Mouse (Mus musculus) thymus, adult 2 months (tissue): ENCODE results near the gene Pla2g7. TPM values are rescaled to one million over a fixed set of nuclear protein-coding genes. Genes with fewer than 3 reads are reported as not detected.
"Not testable (repeated sequence)": the region's sequence is repeated elsewhere in the genome, so short reads cannot be mapped to it uniquely, and the experiment has no call there.

Experiments
- DNase-seq: peaks from one replicate; pipeline ENCODE4 v3.0.0; 2021
- H3K27ac ChIP-seq: fragments of 200-500 bp; 2 replicates; pipeline ENCODE4 v1.5.1; 2012; ENCODE audit warnings: low read length, control low read depth; ENCODE audit not compliant: control insufficient read depth, insufficient read depth
- H3K27me3 ChIP-seq: fragments of 200-500 bp; 2 replicates; pipeline ENCODE4 v1.6.1; 2012; ENCODE audit warnings: mild to moderate bottlenecking, low read length, moderate library complexity, mixed read lengths; ENCODE audit not compliant: control insufficient read depth, insufficient read depth
- H3K36me3 ChIP-seq: fragments of 200-500 bp; 2 replicates; pipeline ENCODE4 v1.6.1; 2012; ENCODE audit warnings: mild to moderate bottlenecking, low read length, moderate library complexity; ENCODE audit not compliant: control insufficient read depth, insufficient read depth
- H3K4me1 ChIP-seq: fragments of 200-500 bp; replicated peaks from 2 replicates; pipeline ENCODE4 v1.6.1; 2012; ENCODE audit warnings: low read length; ENCODE audit not compliant: control insufficient read depth, insufficient read depth
- H3K4me3 ChIP-seq: fragments of 200-500 bp; 2 replicates; pipeline ENCODE4 v1.5.1; 2012; ENCODE audit warnings: mild to moderate bottlenecking, low read length, control low read depth, moderate library complexity; ENCODE audit not compliant: control insufficient read depth, insufficient read depth
- CTCF ChIP-seq: fragments of 200-500 bp; IDR thresholded peaks from 2 replicates; pipeline ENCODE4 v1.5.1; 2012; ENCODE audit warnings: mild to moderate bottlenecking, control low read depth, low read length, moderate library complexity, borderline replicate concordance; ENCODE audit not compliant: control insufficient read depth, poor library complexity, insufficient read depth; ENCODE audit errors: extremely low read depth
- POLR2A ChIP-seq: fragments of 200-500 bp; IDR thresholded peaks from 2 replicates; pipeline ENCODE4 v1.6.1; 2012; ENCODE audit warnings: mild to moderate bottlenecking, low read length, control low read depth, moderate library complexity; ENCODE audit not compliant: control insufficient read depth, poor library complexity, insufficient read depth; ENCODE audit errors: extremely low read depth
- WGBS: fragments of 180-500 bp; shearing (Covaris S2); methylation state at CpG from one replicate; pipeline ENCODE4 v1.1.7; 2018; 5-methylcytosine and 5-hydroxymethylcytosine counted together
- polyA plus RNA-seq: library from polyadenylated mRNA; depleted of rRNA; stranded (reverse); fragments of >200 nt; gene quantifications from 2 replicates; pipeline ENCODE4 v1.2.3, GENCODE M21; 2012; rRNA removed

The Pla2g7 gene
- polyA plus RNA-seq: 6.7 and 9.0 TPM in 2 replicates

DNA sequence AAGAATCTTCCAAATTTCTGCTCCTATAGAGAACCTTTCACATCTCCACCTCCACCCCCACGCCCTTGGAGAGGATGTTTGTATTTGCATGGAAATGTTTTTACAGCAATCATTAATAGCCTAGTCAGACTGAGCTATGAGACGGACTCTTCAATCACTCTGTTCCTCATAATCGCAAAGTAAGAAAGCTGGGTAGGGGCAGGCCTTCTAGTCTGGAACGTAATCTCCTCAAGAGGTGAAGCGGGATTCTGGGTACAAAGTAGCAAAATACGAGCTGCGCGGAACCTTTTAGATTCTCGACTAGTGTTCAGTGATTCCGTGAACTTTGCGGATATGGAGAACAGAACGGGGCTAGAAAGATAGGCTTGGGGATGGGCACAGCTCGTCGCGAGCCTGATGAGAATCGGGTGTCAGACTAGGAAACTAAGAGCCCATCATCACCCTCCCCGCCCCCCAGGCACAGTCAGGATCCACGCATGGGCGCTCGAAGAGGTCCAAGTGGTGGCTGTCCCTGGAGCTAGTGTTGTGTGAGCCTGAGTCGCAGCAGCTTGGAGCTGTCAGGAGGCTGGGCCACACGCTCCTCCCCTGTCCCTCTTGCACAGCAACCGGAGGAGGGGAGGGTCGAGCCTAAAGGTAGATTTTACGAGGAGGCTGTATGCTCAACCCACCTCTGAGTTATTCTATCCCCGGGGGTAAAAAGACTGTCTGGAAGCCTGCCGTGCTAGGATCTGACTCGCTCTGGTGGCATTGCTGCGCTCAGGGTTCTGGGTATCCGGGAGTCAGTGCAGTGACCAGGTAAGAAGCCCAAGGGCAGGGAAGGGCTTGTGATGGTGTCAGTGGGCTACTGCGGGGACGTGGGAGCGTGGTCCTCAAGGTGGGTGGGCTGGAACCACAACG is at the start of gene Pla2g7:
Pla2g7 (plus strand) TSS at position 107 of the 897 bp plus-strand sequence.
- H3K27me3 ChIP-seq: no peaks in the 10 kb centered on the region; the same call in 1 of the 2 replicates

DNA sequence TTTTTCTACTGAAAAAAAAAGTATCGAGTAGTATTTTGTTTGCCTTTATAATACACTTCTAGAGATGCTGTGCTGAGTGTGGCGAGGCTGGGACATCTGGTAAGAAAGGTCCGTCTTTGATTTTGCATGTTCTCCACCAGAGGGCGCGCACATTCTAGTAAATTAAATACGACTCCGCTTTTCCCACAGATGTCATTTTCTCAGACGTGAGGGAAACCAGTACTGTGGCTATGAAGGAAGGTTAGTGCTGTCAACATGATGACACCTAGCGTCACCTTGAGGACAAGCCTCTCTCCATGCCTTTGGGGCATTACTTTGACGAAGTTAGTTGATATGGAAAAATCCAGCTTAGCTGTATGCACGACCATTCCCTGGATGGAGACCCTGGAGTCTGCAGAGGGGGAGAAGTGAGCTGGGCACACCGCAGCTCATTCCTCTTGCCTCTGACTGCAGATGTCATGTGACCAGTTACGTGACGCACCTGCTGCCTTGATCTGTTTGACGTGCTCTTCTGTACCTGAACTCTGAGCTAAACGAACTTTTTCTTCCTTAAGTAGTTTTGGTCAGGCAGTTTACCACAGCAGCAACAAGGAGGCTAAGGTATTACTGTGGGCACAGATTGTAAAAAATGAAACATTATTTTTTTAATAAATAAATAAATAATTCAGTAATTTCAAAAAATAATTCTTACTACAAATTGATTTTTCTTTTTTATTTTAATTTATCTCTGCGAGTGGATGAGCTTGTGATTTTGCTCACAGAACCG is 49.1 kb upstream of the Pla2g7 start:
- Histone ChIP-seq H3K4me3 (no peak overlapping the region), H3K36me3 (no peaks in the 10 kb centered on the region), H3K4me1 (no peaks in the 10 kb centered on the region), H3K27me3 (no peaks in the 10 kb centered on the region), H3K27ac (no peak overlapping the region)
- TF ChIP-seq CTCF: no peak
- no peak for TF ChIP-seq POLR2A
- 30% methylated on average over 18 of the region's 18 CpGs for WGBS
- DNase-seq: peak; percentile 38

More for the DNA sequence above, at the start of gene Pla2g7:
- 6% methylated on average over 34 of the region's 34 CpGs for WGBS
- Histone ChIP-seq H3K27ac (no peak within 1 kb of the TSS), H3K4me3 (no peak within 1 kb of the TSS), H3K36me3 (no peaks in the 10 kb centered on the region), H3K4me1 (no peaks in the 10 kb centered on the region)
- DNase-seq: no peak
- no peak for TF ChIP-seq POLR2A
- TF ChIP-seq CTCF: no peak

- 21% methylated on average over 3 of the region's 3 CpGs for WGBS
- no peaks in the 10 kb centered on the region for H3K27me3 ChIP-seq
- H3K36me3 ChIP-seq: no peaks in the 10 kb centered on the region
- no peak overlapping the region for H3K4me3 ChIP-seq
- no peaks in the 10 kb centered on the region for H3K4me1 ChIP-seq
- DNase-seq: no peak
- no peak overlapping the region for H3K27ac ChIP-seq
- no peak for TF ChIP-seq POLR2A
- no peak for TF ChIP-seq CTCF
Measured at GRCm38 (mm10) chr17:43520166-43520565, 47.7 kb upstream of the Pla2g7 start.

DNA sequence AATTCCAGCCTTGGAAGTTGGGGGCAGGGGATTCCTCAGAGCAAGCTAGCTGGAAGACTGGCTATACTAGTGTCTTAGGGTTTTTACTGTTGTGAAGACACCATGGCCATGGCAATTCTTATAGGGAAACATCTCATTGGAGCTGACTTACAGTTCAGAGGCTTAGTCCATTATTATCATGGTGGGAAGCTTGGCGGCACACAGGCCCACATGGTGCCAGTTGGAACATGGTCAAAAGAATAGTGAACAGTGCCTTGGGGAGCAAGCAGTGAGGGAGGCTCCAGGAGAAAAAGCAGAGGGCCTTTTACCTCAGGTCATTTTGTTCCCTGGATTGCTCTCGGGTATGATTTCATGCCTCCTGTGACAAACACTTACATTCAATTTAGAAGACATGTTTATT is 37.4 kb upstream of the Pla2g7 start:
- 91% methylated on average over 2 of the region's 2 CpGs for WGBS
- Histone ChIP-seq H3K4me1 (no peaks in the 10 kb centered on the region), H3K4me3 (no peak overlapping the region), H3K36me3 (no peaks in the 10 kb centered on the region), H3K27ac (no peak overlapping the region), H3K27me3 (no peaks in the 10 kb centered on the region)
- TF ChIP-seq CTCF: no peak
- TF ChIP-seq POLR2A: no peak
- DNase-seq: no peak

- TF ChIP-seq POLR2A (no peak), CTCF (no peak)
- Histone ChIP-seq H3K36me3 (no peaks in the 10 kb centered on the region), H3K27me3 (no peaks in the 10 kb centered on the region), H3K27ac (no peak overlapping the region), H3K4me1 (no peaks in the 10 kb centered on the region), H3K4me3 (no peak overlapping the region)
- WGBS: 96% methylated on average over 4 of the region's 4 CpGs
- no peak for DNase-seq
Measured at GRCm38 (mm10) chr17:43531192-43531591, 36.7 kb upstream of the Pla2g7 start.

GRCm38 (mm10) chr17:43534362-43535222 is 33.3 kb upstream of the Pla2g7 start:
- H3K27me3 ChIP-seq: no peaks in the 10 kb centered on the region
- no peaks in the 10 kb centered on the region for H3K4me1 ChIP-seq
- TF ChIP-seq CTCF (no peak), POLR2A (no peak)
- no peak overlapping the region for H3K4me3 ChIP-seq
- no peaks in the 10 kb centered on the region for H3K36me3 ChIP-seq
- DNase-seq: no peak
- 34% methylated on average over 23 of the region's 23 CpGs for WGBS
- no peak overlapping the region for H3K27ac ChIP-seq

DNA sequence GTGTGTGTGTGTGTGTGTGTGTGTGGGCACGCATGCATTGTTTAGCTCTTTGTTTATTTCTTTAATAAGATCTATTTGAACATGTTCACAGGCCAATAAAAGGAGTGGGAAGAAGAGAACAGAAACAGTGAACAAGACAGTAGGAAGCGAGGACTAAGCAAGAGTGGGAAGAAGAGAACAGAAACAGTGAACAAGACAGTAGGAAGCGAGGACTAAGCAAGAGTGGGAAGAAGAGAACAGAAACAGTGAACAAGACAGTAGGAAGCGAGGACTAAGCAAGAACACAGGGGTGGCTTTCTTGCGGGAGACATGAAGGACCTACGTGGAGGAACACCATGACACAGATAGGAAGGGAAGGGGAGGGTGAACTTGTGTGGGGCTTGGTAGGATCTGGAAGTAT is 31.1 kb upstream of the Pla2g7 start:
- not testable (repeated sequence) for H3K4me1 ChIP-seq, H3K27me3 ChIP-seq, DNase-seq, H3K27ac ChIP-seq, H3K4me3 ChIP-seq, H3K36me3 ChIP-seq
- 93% methylated on average over 6 of the region's 6 CpGs for WGBS
